ENCODE assay signal across 17 mouse cellular contexts in genomic region chr15:28600132-28600531, GRCm38 (mm10).
A peak's percentile ranks its signal among the peaks of the same experiment; 100 is the strongest.
DNase-seq lines count a peak whose midpoint lies in the region; ATAC-seq lines count a peak whose summit lies in the region.
"Had no signal": no experiment of that assay in that cellular context is flagged by ENCODE, and none has a peak within 500 bp of the region (broad histone marks: within the 10 kb centered on the region; RNA-seq: fewer than 3 reads in every experiment).

No protein-coding gene starts in this region.

- DNase-seq in frontal cortex, postnatal 25 days (ENCODE audit: low spot score in 2 of 2), result no peak
- peak; percentile 6 to 9 for DNase-seq in right cerebral cortex, adult 2 months (ENCODE audit: low spot score in 2 of 2)
- no peak for DNase-seq in right cerebral cortex, postnatal 4 days
- DNase-seq in left cerebral cortex, postnatal 10 days (ENCODE audit: extremely low spot score in 1 of 2, low spot score in 2 of 2), result peak; percentile 12 to 13
- peak; percentile 23 for DNase-seq in telencephalon, adult 2 months (ENCODE audit: low read depth, low spot score)
- no peak for DNase-seq in lung, postnatal 25 days (ENCODE audit: low spot score)
- DNase-seq in ovary, adult 18-20 months (ENCODE audit: low spot score), result no peak
- DNase-seq: adrenal gland, postnatal 25 days; cerebellum, adult 2 months; cerebellum, postnatal 25 days; gastrocnemius, postnatal 25 days; kidney, adult 11 months; kidney, postnatal 36 days; lung, embryonic 14.5 days; lung, postnatal 36 days had no signal

- intact Hi-C loops in left cerebral cortex, postnatal 10 days (cut with DNase I), result no loop called here

- ATAC-seq in frontal cortex, adult (ENCODE audit: low TSS enrichment), result peak; percentile 69
- ATAC-seq: midbrain, embryonic 15.5 days had no signal

Comparison
In these comparisons a context has a peak if more than half of its experiments do, and no peak if none do; other contexts are left out.
1. DNase-seq: peak in right cerebral cortex, adult 2 months (2 of 2), left cerebral cortex, postnatal 10 days (2 of 2) and telencephalon, adult 2 months (single experiment); none in frontal cortex, postnatal 25 days (0 of 2), right cerebral cortex, postnatal 4 days (single experiment), lung, postnatal 25 days (single experiment) and ovary, adult 18-20 months (single experiment).